Mouse (Mus musculus): ENCODE results near the gene Zfp202. TPM values are rescaled to one million over a fixed set of nuclear protein-coding genes. Genes with fewer than 3 reads are reported as not detected.

Zfp202 gene
- polyA plus RNA-seq, 1 experiment = 0.17 TPM

DNA sequence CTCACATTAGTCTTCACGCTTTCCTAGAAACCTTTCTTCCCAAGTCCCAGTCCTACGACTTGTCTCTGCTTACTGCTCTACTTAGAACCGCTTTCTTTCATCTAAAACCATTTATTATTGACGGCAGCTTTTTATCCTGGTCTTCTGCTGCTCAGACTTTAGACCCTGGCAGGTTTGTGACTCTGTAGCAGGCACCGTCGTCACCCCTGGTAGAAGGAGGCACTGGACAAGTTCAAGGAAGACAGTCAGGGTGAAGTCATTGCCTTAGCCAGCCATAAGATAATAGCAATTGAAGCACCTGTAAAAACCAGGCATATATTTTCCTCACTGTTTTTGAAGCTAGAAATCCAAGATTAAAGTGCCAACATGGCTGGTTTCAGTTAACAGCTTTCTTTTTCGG lies 43.1 kb downstream of the Zfp202 start:
- H3K9me3 ChIP-seq = peaks cover 20% of the 10 kb centered on the region
- peaks cover 32% of the 10 kb centered on the region for H3K27me3 ChIP-seq (replicated peaks)
- H3K36me3 ChIP-seq (replicated peaks; ENCODE audit: low read length) = no peaks in the 10 kb centered on the region
- TF ChIP-seq FLI1 (IDR thresholded peaks at IDR 0.05; ENCODE audit: low read length) = no peak
- TF ChIP-seq GATA1 (IDR thresholded peaks at IDR 0.05; ENCODE audit: borderline replicate concordance, low read length) = no peak
- H3K4me1 ChIP-seq = no peaks in the 10 kb centered on the region
- H3K4me3 ChIP-seq (replicated peaks) = no peak overlapping the region

DNA sequence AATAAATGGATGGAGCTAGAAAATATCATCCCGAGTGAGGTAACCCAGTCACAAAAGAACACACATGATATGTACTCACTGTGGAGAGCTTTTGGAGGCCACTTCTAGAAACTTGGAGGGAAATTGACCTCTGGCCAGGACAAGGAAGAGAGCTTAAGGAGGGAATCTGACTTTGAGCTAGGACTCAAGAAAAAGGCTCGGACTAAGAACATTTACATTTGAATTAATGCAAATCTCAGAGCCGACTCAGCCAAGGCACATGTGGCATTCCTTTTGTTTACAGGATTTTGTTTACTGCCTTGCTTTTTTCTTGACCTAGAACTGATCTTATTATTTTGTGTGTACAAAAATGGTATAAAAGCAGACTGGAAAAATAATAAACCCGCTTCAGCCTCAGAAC lies 47.6 kb downstream of the Zfp202 start:
- Histone ChIP-seq H3K9me3 (peaks cover 9% of the 10 kb centered on the region; the same call in 1 of the 2 replicates), H3K36me3 (replicated peaks; ENCODE audit: low read length) (no peaks in the 10 kb centered on the region), H3K4me3 (replicated peaks) (no peak overlapping the region), H3K27me3 (replicated peaks) (peaks cover 44% of the 10 kb centered on the region), H3K4me1 (peaks cover 15% of the 10 kb centered on the region)
- no peak for TF ChIP-seq FLI1 (IDR thresholded peaks at IDR 0.05; ENCODE audit: low read length)
- no peak for TF ChIP-seq GATA1 (IDR thresholded peaks at IDR 0.05; ENCODE audit: borderline replicate concordance, low read length)

DNA sequence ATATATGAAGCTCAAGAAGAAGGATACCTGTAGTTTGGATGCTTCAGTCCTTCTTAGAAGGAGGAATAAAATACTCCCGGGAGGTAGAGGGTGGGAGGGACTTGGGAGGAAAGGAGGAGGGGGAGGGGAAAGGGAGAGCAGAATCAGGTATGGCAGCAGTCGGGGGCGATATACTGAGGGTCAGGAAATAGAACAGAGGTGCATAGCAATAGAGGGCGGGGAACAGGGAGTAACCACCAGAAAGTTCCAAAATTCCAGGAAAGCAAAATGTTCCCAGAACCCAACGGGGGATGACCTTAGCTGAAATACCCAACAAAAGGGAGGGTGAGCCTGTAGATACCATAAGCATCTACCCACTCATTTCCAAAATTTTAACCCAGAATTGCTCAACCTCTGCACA lies 48.2 kb downstream of the Zfp202 start:
- no peak for TF ChIP-seq FLI1 (IDR thresholded peaks at IDR 0.05; ENCODE audit: low read length)
- TF ChIP-seq GATA1 (IDR thresholded peaks at IDR 0.05; ENCODE audit: borderline replicate concordance, low read length) = no peak
- Histone ChIP-seq H3K9me3 (peaks cover 9% of the 10 kb centered on the region; the same call in 1 of the 2 replicates), H3K4me1 (peaks cover 15% of the 10 kb centered on the region), H3K4me3 (replicated peaks) (no peak overlapping the region), H3K27me3 (replicated peaks) (peaks cover 44% of the 10 kb centered on the region), H3K36me3 (replicated peaks; ENCODE audit: low read length) (no peaks in the 10 kb centered on the region)

DNA sequence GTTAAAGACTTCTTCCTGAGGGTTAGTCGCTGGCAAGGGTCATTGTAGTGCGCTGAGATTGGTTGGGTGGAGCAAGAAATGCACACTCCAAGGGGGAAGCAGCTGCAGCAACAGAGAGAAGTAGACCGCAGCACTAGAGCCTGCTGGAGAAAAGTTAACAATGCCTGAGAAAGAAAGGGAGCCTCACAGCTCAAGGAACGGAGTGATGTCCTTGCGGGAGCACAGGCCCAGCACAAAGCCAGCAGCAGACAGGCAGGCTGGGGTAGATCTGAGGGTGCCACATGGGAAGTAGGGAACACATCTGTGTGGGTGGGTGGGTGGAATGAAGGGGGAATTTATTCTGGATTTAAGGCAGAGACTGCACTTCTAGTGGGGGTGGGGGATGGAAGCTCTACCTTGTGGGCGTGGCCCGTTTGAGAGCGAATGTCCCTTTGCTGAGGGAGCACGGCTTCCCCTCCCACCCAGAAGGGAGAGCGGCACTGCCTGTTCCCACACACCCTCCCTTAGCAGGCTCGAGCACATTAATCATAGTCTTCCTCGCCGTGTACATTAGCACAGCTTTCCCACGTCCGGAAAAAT lies 49.2 kb downstream of the Zfp202 start:
- peaks cover 9% of the 10 kb centered on the region; the same call in 1 of the 2 replicates for H3K9me3 ChIP-seq
- peak overlapping the region; percentile 91 for H3K4me3 ChIP-seq (replicated peaks)
- peaks cover 15% of the 10 kb centered on the region for H3K4me1 ChIP-seq
- H3K27me3 ChIP-seq (replicated peaks) = peaks cover 46% of the 10 kb centered on the region
- no peak for TF ChIP-seq GATA1 (IDR thresholded peaks at IDR 0.05; ENCODE audit: borderline replicate concordance, low read length)
- TF ChIP-seq FLI1 (IDR thresholded peaks at IDR 0.05; ENCODE audit: low read length) = no peak
- H3K36me3 ChIP-seq (replicated peaks; ENCODE audit: low read length) = no peaks in the 10 kb centered on the region

DNA sequence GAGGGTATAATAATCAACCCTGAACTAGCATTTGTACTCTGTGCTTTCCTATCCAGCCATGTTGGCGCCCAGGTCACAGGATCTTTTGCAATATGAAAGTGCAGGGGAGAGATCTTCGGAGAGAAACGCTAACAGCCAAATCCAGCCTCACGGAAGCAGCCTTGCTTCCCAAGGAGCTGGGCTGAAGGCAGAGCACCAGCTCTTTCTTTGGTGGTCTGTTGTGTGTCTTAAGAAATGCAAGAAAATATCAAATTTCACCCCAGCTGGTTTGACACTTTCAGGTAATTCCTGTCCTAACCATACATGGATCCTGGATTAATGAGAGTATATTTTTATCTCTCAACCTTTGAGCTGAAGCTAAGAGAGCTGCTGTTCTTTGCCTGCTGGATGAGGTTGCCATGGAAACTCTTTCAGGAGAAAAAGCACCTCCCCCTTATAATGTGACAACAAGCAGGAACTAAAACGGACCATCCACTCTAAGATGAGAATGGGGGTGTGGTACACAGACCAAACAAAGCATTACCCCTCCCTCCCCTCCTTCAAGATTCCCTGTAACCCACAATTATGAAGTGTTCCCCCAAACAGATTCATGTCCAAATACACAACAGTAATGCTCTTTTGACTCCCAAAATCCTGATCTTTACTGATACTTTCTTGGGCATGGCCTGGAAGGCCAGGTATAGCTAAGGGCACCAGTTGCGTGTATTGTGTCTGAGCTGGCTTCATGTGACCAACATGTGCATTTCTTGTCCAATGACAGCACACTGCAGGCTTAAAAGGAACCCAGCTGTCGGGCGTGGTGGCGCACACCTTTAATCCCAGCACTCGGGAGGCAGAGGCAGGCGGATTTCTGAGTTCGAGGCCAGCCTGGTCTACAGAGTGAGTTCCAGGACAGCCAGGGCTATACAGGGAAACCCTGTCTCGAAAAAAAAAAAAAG lies 50.1 kb downstream of the Zfp202 start:
- Histone ChIP-seq H3K27me3 (replicated peaks) (peaks cover 46% of the 10 kb centered on the region), H3K4me3 (replicated peaks) (peak overlapping the region; percentile 91), H3K4me1 (peaks cover 15% of the 10 kb centered on the region), H3K9me3 (peaks cover 11% of the 10 kb centered on the region), H3K36me3 (replicated peaks; ENCODE audit: low read length) (no peaks in the 10 kb centered on the region)
- TF ChIP-seq FLI1 (IDR thresholded peaks at IDR 0.05; ENCODE audit: low read length) (no peak), GATA1 (IDR thresholded peaks at IDR 0.05; ENCODE audit: borderline replicate concordance, low read length) (no peak)

DNA sequence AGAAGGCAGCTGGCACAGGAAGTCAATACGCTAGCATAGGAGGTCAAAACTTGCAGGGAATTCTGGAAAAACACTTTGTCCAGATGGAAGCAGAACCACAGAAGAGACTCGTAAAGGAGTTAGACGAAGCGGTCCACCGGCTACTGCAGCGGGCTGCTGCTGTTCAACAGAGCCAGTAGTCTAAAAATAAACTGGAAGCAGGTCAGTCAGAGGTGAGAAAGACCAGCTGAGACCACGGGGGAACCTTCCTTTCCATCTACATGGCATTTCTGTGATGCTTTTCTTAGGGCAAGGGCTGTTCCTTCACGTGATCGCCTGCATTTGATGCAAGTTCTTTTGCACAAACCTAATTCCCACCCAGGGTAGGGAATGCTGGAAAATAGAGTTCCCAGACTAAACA lies 53.4 kb downstream of the Zfp202 start:
- no peak for TF ChIP-seq FLI1 (IDR thresholded peaks at IDR 0.05; ENCODE audit: low read length)
- no peak for TF ChIP-seq GATA1 (IDR thresholded peaks at IDR 0.05; ENCODE audit: borderline replicate concordance, low read length)
- peaks cover 21% of the 10 kb centered on the region for H3K4me1 ChIP-seq
- H3K27me3 ChIP-seq (replicated peaks) = peaks cover 32% of the 10 kb centered on the region

DNA sequence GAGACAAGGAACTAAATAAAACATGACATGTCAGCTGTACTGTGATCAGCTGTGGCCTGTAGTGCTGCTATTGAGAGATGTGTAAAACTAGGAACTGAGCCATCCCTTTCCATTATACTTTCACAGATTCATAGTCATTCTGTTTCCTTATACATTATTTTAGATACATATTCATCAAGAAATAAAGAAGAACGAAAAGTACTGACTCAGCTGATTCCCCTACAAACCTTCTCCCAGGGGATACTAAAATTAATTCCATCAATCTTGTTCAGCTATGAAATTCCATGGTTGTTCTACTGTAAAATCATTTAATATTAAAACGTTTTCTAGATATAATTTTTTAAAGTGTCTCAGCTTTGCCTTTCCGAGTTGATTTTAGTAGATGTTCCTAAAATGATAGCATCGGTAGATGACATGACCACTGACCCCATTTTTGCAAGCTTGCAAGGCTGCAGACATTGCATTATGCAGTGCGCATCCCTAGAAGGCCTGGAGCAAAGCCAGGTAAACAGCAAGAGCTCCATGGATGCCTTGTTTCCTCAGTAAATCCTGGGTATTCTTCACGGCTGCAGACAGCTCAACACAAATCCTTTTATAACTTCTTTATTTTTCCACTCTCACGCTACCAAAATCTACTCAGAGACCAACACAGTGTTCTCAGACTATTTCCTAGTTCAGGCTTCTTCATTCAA lies 54.0 kb downstream of the Zfp202 start:
- H3K4me3 ChIP-seq (replicated peaks) = no peak overlapping the region
- TF ChIP-seq GATA1 (IDR thresholded peaks at IDR 0.05; ENCODE audit: borderline replicate concordance, low read length) = no peak
- H3K36me3 ChIP-seq (replicated peaks; ENCODE audit: low read length) = no peaks in the 10 kb centered on the region
- peaks cover 19% of the 10 kb centered on the region for H3K4me1 ChIP-seq
- peaks cover 26% of the 10 kb centered on the region for H3K27me3 ChIP-seq (replicated peaks)
- peaks cover 13% of the 10 kb centered on the region for H3K9me3 ChIP-seq

More for the DNA sequence above, 53.4 kb downstream of the Zfp202 start:
- Histone ChIP-seq H3K36me3 (replicated peaks; ENCODE audit: low read length) (no peaks in the 10 kb centered on the region), H3K9me3 (peaks cover 13% of the 10 kb centered on the region), H3K4me3 (replicated peaks) (no peak overlapping the region)

DNA sequence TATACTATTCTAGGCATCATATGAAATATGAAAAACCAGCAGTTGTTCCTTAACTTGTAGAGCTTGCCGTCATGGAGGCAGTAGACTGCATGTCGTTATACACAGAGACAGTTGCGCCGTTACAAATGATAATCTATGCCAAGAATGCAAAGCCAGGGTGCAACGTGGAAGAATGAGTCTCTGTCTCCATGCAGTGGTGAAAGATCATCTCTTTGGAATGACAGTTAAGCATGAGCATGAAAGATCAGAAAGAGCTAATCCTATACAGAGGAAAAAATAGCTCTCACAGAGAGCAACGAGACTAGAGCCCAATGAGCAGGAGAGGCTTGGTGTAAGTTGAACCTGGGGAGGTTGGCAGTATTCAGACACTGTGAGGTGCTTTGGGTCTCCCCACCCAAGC lies 54.6 kb downstream of the Zfp202 start:
- Histone ChIP-seq H3K9me3 (peaks cover 13% of the 10 kb centered on the region), H3K36me3 (replicated peaks; ENCODE audit: low read length) (no peaks in the 10 kb centered on the region), H3K27me3 (replicated peaks) (peaks cover 20% of the 10 kb centered on the region), H3K4me1 (peaks cover 13% of the 10 kb centered on the region), H3K4me3 (replicated peaks) (no peak overlapping the region)
- no peak for TF ChIP-seq FLI1 (IDR thresholded peaks at IDR 0.05; ENCODE audit: low read length)
- TF ChIP-seq GATA1 (IDR thresholded peaks at IDR 0.05; ENCODE audit: borderline replicate concordance, low read length) = no peak

DNA sequence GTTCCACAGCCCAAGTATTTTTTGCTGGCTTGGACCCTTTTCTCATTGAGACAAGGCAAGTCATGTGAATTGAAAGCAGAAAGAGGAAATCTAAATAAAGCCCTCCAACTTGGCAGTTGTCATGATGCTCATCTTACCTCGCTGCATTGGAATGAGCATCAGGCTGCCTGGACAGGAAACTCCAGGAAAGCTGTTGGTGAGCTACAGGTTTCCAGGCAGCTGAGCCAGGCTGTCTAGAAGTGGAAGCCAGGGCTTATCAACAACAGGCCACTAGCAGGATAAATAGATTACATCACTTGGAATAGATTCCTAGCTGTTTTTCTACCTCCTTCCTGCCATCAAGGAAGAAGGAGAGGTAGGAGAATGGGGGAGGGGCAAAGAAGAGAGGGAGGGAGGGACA lies 57.0 kb downstream of the Zfp202 start:
- H3K27me3 ChIP-seq (replicated peaks) = peaks cover 7% of the 10 kb centered on the region
- H3K4me3 ChIP-seq (replicated peaks) = no peak overlapping the region
- no peaks in the 10 kb centered on the region for H3K36me3 ChIP-seq (replicated peaks; ENCODE audit: low read length)
- H3K9me3 ChIP-seq = peaks cover 17% of the 10 kb centered on the region
- TF ChIP-seq FLI1 (IDR thresholded peaks at IDR 0.05; ENCODE audit: low read length) (no peak), GATA1 (IDR thresholded peaks at IDR 0.05; ENCODE audit: borderline replicate concordance, low read length) (no peak)
- peaks cover 5% of the 10 kb centered on the region; the same call in 1 of the 2 replicates for H3K4me1 ChIP-seq

Measured in megakaryocyte, embryonic 14.5 days (primary cell).